Mouse (Mus musculus): ENCODE data around the gene Gm21970. TPM values are rescaled to one million over a fixed set of nuclear protein-coding genes. Genes with fewer than 3 reads are reported as not detected.
"Not testable (repeated sequence)": the region's sequence is repeated elsewhere in the genome, so short reads cannot be mapped to it uniquely, and the experiment has no call there.

Gene Gm21970
- polyA plus RNA-seq, 1 experiment = not detected

DNA sequence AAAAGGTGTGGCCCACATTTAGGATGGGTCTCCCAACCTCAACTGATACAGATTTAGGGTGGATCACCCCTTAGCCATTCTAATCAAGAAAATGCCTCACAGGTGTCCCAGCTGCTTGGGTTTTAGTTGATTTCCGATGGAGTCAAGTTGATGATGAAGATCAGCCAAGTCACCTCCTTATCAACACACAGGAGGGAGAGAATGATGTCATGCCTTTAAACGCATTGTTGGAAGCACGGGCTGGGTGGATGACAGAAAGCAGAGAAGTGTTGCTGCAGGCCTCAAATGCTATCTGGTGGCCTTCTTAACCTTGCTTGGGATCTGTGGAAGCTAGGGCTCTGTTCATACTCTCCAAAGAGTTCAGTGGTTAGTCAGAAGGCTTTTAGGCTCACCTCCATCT, 42.6 kb downstream of the Gm21970 start:
- WGBS = 87% methylated on average over 3 of the region's 3 CpGs
- no peak for TF ChIP-seq POLR2A (IDR thresholded peaks at IDR 0.05; ENCODE audit: low read depth, low read length)
- no peak for TF ChIP-seq CTCF (IDR thresholded peaks at IDR 0.05; ENCODE audit: extremely low read depth, insufficient read depth, insufficient read length, insufficient replicate concordance)
- H3K36me3 ChIP-seq (ENCODE audit: control insufficient read depth, insufficient read depth, low read length) = no peaks in the 10 kb centered on the region
- no peak for DNase-seq (ENCODE audit: low read depth in 1 of 2, low spot score in 2 of 2)
- H3K27me3 ChIP-seq (ENCODE audit: control insufficient read depth, insufficient read depth, low read length) = no peaks in the 10 kb centered on the region
- H3K4me1 ChIP-seq (ENCODE audit: control insufficient read depth, insufficient read depth, insufficient read length) = peaks cover 21% of the 10 kb centered on the region; the same call in 1 of the 2 replicates
- no peak overlapping the region for H3K27ac ChIP-seq (ENCODE audit: insufficient read depth, low read length)
- no peak overlapping the region for H3K4me3 ChIP-seq (ENCODE audit: extremely low read depth, insufficient read depth, insufficient read length)

DNA sequence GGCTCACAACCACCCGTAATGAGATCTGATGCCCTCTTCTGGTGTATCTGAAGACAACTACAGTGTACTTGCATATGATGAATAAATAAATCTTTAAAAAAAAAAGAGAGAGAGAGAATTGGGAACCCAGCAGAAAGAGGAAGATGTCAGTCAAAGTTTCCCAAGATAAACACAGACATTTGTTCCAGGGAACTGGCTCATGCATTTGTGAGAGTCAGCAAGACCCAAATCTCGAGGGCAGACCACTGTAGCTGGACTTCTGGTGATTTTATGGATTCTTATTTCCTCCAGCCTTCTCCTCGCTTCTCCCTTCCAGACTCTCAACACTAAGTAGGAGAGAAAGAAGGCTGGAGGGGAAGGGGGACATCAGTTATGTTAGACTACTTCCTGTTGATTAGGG, 46.6 kb downstream of the Gm21970 start:
- Histone ChIP-seq H3K4me3 (ENCODE audit: extremely low read depth, insufficient read depth, insufficient read length) (no peak overlapping the region), H3K36me3 (ENCODE audit: control insufficient read depth, insufficient read depth, low read length) (no peaks in the 10 kb centered on the region), H3K4me1 (ENCODE audit: control insufficient read depth, insufficient read depth, insufficient read length) (peaks cover 15% of the 10 kb centered on the region; the same call in 1 of the 2 replicates), H3K27me3 (ENCODE audit: control insufficient read depth, insufficient read depth, low read length) (no peaks in the 10 kb centered on the region), H3K27ac (ENCODE audit: insufficient read depth, low read length) (no peak overlapping the region)
- no peak for TF ChIP-seq CTCF (IDR thresholded peaks at IDR 0.05; ENCODE audit: extremely low read depth, insufficient read depth, insufficient read length, insufficient replicate concordance)
- no peak for TF ChIP-seq POLR2A (IDR thresholded peaks at IDR 0.05; ENCODE audit: low read depth, low read length)
- 57% methylated on average over 3 of the region's 3 CpGs for WGBS
- DNase-seq (ENCODE audit: low read depth in 1 of 2, low spot score in 2 of 2) = no peak

DNA sequence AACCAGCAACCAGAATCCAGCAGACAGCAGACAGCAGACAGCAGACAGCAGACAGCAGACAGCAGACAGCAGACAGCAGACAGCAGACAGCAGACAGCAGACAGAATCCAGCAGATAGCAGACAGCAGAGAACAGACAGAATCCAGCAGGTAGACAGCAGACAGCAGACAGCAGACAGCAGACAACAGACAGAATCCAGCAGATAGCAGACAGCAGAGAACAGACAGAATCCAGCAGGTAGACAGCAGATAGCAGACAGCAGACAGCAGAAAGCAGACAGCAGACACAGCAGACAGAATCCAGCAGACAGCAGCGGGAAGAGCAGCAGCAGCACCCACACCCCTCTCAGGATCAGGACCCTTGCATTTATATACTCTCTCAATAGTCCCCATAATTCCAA, 47.1 kb downstream of the Gm21970 start:
- not testable (repeated sequence) for H3K27ac ChIP-seq (ENCODE audit: insufficient read depth, low read length)

DNA sequence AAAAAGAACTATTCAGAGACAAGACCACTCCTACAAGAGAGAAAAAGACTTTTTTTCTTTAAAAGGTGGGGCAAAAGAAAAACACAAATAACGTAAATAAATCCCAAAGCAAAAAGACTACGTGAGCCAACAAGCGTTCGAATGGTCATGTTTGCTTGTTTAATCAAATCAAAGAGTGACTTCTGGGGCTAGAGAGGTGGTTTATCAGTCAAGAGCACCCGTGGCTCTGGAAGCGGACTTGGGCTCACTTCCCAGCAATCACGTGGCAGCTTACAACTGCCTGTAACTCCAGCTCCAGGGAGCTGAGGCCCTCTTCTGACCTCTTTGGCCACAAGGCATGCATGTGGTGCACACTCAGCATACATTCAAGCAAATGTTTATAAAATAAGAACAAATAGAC, 49.8 kb downstream of the Gm21970 start:
- no peaks in the 10 kb centered on the region for H3K36me3 ChIP-seq (ENCODE audit: control insufficient read depth, insufficient read depth, low read length)
- no peak for TF ChIP-seq CTCF (IDR thresholded peaks at IDR 0.05; ENCODE audit: extremely low read depth, insufficient read depth, insufficient read length, insufficient replicate concordance)
- no peak for TF ChIP-seq POLR2A (IDR thresholded peaks at IDR 0.05; ENCODE audit: low read depth, low read length)
- peaks cover 14% of the 10 kb centered on the region; the same call in 1 of the 2 replicates for H3K4me1 ChIP-seq (ENCODE audit: control insufficient read depth, insufficient read depth, insufficient read length)
- 61% methylated on average over 7 of the region's 7 CpGs for WGBS
- H3K27ac ChIP-seq (ENCODE audit: insufficient read depth, low read length) = peak overlapping the region; percentile 76; the same call in 1 of the 2 replicates
- DNase-seq (ENCODE audit: low read depth in 1 of 2, low spot score in 2 of 2) = no peak
- no peak overlapping the region for H3K4me3 ChIP-seq (ENCODE audit: extremely low read depth, insufficient read depth, insufficient read length)
- H3K27me3 ChIP-seq (ENCODE audit: control insufficient read depth, insufficient read depth, low read length) = no peaks in the 10 kb centered on the region

More for the DNA sequence above, 47.1 kb downstream of the Gm21970 start:
- not testable (repeated sequence) for DNase-seq (ENCODE audit: low read depth in 1 of 2, low spot score in 2 of 2); H3K27me3 ChIP-seq (ENCODE audit: control insufficient read depth, insufficient read depth, low read length); H3K36me3 ChIP-seq (ENCODE audit: control insufficient read depth, insufficient read depth, low read length); H3K4me3 ChIP-seq (ENCODE audit: extremely low read depth, insufficient read depth, insufficient read length)
- 93% methylated on average over 1 of the region's 1 CpGs for WGBS
- H3K4me1 ChIP-seq (ENCODE audit: control insufficient read depth, insufficient read depth, insufficient read length) = peaks cover 10% of the 10 kb centered on the region; the same call in 1 of the 2 replicates

DNA sequence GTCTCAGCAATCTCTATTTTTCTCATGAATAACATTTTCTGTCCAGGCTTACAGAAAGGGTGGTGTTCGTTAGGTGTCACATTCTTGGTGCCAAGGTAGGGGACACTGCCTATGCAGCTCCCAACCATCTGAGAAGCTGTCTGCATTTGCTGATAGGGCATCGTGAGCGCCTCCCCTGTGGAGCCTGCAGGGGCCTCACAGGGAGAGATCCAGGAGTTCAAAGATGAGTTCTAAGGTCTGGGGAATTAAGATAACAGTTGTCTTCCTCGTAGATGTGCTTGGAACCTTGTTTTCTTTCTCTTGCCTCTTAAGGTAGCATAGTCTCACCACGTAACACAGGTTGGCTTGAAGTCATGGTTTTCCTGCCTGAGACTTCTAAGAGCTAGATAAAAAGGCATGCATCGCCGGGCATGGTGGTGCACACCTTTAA, 50.3 kb downstream of the Gm21970 start:
- no peak overlapping the region for H3K4me3 ChIP-seq (ENCODE audit: extremely low read depth, insufficient read depth, insufficient read length)
- H3K27me3 ChIP-seq (ENCODE audit: control insufficient read depth, insufficient read depth, low read length) = no peaks in the 10 kb centered on the region
- WGBS = 63% methylated on average over 7 of the region's 7 CpGs
- H3K4me1 ChIP-seq (ENCODE audit: control insufficient read depth, insufficient read depth, insufficient read length) = peaks cover 16% of the 10 kb centered on the region; the same call in 1 of the 2 replicates
- no peak for TF ChIP-seq POLR2A (IDR thresholded peaks at IDR 0.05; ENCODE audit: low read depth, low read length)
- no peak for TF ChIP-seq CTCF (IDR thresholded peaks at IDR 0.05; ENCODE audit: extremely low read depth, insufficient read depth, insufficient read length, insufficient replicate concordance)
- no peak for DNase-seq (ENCODE audit: low read depth in 1 of 2, low spot score in 2 of 2)
- peak overlapping the region; percentile 76 for H3K27ac ChIP-seq (ENCODE audit: insufficient read depth, low read length)
- no peaks in the 10 kb centered on the region for H3K36me3 ChIP-seq (ENCODE audit: control insufficient read depth, insufficient read depth, low read length)

DNA sequence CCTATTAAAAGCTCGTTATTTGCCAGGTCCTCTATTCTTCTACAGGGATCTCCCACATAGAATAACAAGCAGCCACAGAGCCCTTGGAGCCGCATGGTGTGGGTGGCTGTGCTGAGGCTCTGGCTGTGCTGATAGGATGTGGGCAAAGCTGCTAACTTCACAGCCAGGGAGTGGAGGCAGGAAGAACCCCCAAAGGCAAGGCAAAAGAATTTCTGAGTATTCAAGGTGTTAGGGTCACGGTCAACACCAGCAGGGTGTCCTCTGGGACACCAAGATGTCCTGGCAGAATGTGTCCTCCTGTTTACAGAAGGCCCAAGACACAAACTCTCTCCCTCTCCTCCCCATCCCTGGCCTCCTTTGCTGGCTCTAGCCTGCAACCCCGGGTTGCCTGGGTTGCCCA, 50.9 kb downstream of the Gm21970 start:
- H3K4me1 ChIP-seq (ENCODE audit: control insufficient read depth, insufficient read depth, insufficient read length) = peaks cover 22% of the 10 kb centered on the region; the same call in 1 of the 2 replicates
- WGBS = 32% methylated on average over 4 of the region's 4 CpGs
- peak overlapping the region; percentile 75 for H3K27ac ChIP-seq (ENCODE audit: insufficient read depth, low read length)
- H3K4me3 ChIP-seq (ENCODE audit: extremely low read depth, insufficient read depth, insufficient read length) = no peak overlapping the region
- H3K36me3 ChIP-seq (ENCODE audit: control insufficient read depth, insufficient read depth, low read length) = no peaks in the 10 kb centered on the region
- no peaks in the 10 kb centered on the region for H3K27me3 ChIP-seq (ENCODE audit: control insufficient read depth, insufficient read depth, low read length)
- no peak for DNase-seq (ENCODE audit: low read depth in 1 of 2, low spot score in 2 of 2)
- TF ChIP-seq CTCF (IDR thresholded peaks at IDR 0.05; ENCODE audit: extremely low read depth, insufficient read depth, insufficient read length, insufficient replicate concordance) = no peak
- TF ChIP-seq POLR2A (IDR thresholded peaks at IDR 0.05; ENCODE audit: low read depth, low read length) = no peak

DNA sequence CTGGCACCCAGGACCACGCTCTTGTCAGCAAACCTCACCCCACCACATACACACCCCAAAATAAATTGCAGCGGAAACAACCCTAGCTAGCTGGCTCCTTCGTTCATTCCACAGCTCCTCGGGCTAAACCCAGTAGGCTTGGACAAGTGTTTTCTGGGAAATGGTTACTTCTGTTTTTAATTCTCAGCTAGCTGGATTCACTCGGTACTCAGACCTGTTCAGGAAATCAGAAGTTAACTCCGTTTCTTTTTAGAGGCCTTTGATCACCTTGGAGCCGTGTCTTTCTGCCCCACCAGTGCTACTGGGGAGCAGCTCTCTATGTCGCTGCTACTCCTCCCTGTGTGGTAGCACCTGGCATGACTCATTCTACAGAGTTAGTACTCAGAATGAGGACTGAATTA, 51.7 kb downstream of the Gm21970 start:
- Histone ChIP-seq H3K27ac (ENCODE audit: insufficient read depth, low read length) (peak overlapping the region; percentile 75), H3K4me3 (ENCODE audit: extremely low read depth, insufficient read depth, insufficient read length) (no peak overlapping the region), H3K36me3 (ENCODE audit: control insufficient read depth, insufficient read depth, low read length) (no peaks in the 10 kb centered on the region), H3K4me1 (ENCODE audit: control insufficient read depth, insufficient read depth, insufficient read length) (peaks cover 29% of the 10 kb centered on the region; the same call in 1 of the 2 replicates), H3K27me3 (ENCODE audit: control insufficient read depth, insufficient read depth, low read length) (no peaks in the 10 kb centered on the region)
- WGBS = 40% methylated on average over 8 of the region's 8 CpGs
- DNase-seq (ENCODE audit: low read depth in 1 of 2, low spot score in 2 of 2) = no peak
- TF ChIP-seq POLR2A (IDR thresholded peaks at IDR 0.05; ENCODE audit: low read depth, low read length) = no peak
- TF ChIP-seq CTCF (IDR thresholded peaks at IDR 0.05; ENCODE audit: extremely low read depth, insufficient read depth, insufficient read length, insufficient replicate concordance) = no peak
